Mouse (Mus musculus): ENCODE measurements around the gene Insl6. TPM values are rescaled to one million over a fixed set of nuclear protein-coding genes. Genes with fewer than 3 reads are reported as not detected.

Gene Insl6
- total RNA-seq, 2 experiments from 2014 or later = 0.51 to 0.79 TPM

DNA sequence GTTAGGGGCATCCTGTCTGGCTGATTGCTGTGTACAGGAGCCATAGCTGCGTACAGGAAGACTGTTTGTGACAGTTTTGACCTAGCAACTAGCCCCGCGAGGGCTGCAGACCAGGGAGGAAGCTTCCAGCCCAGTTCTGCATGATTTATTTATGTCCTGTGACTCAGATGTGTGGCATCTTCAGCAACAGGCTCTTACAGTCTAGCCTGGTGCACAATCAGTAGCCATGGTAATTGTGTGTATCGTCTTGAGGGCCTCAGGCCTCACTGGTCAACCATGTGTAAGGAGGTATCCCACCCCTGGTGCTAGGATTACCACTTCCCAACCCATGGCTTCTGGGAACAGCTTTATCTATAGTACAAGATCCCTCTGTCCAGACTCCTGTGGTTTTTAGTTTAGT, 32.6 kb downstream of the Insl6 start:
- no peak for DNase-seq (ENCODE audit: low spot score in 2 of 2)

GRCm38 (mm10) chr19:29291532-29291931, 33.6 kb downstream of the Insl6 start:
- DNase-seq (ENCODE audit: low spot score in 2 of 2) = no peak

GRCm38 (mm10) chr19:29287863-29288262, 37.3 kb downstream of the Insl6 start:
- no peak for DNase-seq (ENCODE audit: low spot score in 2 of 2)

DNA sequence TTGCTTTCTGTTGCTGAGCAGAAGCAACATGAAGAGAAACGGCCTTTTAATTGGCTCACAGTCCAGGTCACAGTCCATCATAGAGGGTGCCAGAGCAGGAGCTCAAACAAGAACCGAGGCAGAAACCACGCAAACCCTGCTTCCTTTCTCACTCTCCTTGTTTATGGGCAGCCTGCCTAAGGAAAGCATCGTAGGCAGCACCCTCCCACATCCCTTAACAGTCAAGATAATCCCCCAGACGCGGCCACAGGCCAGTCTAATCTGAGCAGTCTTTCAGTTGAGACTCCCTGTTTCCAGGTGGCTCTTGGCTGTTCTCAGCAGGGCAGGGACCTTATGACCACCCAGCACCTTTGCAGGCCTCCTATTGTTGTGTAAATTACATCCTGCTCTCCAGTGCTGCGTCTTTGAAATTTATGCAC, 39.7 kb downstream of the Insl6 start:
- DNase-seq (ENCODE audit: low spot score in 2 of 2) = no peak

DNA sequence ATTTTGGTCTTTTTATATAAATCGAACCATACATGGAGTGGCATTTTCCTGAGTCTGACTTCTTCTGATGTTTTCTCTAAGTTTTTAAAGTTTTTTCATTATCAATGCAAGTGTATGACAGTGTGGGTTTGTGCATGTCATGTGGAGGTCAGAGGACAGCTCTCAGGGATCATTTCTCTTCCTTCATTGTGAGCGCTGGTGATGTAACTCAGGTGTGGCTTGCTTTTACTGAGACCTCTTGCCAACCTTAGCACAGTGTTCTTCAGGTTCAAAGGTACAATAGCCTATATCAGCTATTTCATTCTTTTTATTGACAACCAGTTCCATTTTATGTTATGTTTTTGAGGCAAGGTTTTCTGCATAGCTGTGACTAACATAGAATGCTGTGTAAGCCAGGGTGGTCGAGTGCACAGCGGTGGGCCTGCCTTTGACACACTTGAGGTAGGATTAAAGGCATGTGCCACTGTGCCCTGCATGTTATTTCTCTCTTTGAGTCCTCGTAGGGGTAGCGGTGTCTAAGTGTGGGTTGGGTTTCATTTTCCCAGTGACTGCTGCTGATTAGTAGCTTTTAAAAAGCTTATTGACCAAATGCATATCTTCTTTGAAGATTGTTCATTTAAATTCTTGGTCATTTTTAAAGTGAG, 46.1 kb downstream of the Insl6 start:
- no peak for DNase-seq (ENCODE audit: low spot score in 2 of 2)

DNA sequence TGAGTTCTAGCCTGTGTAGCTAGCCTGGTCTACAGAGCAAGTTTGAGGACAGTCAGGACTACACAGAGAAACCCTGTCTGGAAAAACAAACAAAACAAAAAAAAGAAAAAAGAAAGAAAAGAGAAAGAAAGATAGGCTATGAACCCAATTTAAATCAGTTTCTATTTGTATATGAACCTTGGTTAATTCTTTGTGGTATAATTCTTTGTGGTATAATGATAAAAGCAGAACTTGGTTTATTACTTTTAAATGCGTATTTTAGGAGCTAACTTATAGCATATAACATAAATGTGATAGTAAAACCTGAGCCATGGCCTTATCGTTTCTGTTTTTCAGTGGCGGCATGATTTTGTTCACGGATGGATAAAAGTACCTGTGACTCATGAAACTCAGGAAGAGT, 48.7 kb downstream of the Insl6 start:
- no peak for DNase-seq (ENCODE audit: low spot score in 2 of 2)

- no peak for DNase-seq (ENCODE audit: low spot score in 2 of 2)
Observed at GRCm38 (mm10) chr19:29272011-29272809, 52.9 kb downstream of the Insl6 start.

Other genes with a start within 250 kb of the Insl6 start
- gene Rcl1, start 224.0 kb downstream of the Insl6 start, total RNA-seq (2021) = 10 to 100 TPM; 21.9 to 22.3 TPM
- 10 to 100 TPM; 27.9 to 31.0 TPM for gene Jak2, start 73.5 kb downstream of the Insl6 start, total RNA-seq (2021)
- 1 to 10 TPM; 1.3 to 1.7 TPM for gene Rln1, start 9.3 kb upstream of the Insl6 start, total RNA-seq (2021)
- 10 to 100 TPM; 25.6 to 27.0 TPM for gene Plgrkt, start 42.0 kb upstream of the Insl6 start, total RNA-seq (2021)
- 1 to 10 TPM; 1.2 TPM for gene Cd274, start 42.1 kb upstream of the Insl6 start, total RNA-seq (2021)
- gene Pdcd1lg2, start 85.6 kb upstream of the Insl6 start, total RNA-seq (2021) = not detected
- gene Ric1, start 196.9 kb upstream of the Insl6 start, total RNA-seq (2021) = 10 to 100 TPM; 41.8 to 42.0 TPM

Measured in layer of hippocampus, adult 18-20 months (tissue).